Mouse (Mus musculus) heart, adult 2 months (tissue): ENCODE data around the gene Gm30191. TPM values are rescaled to one million over a fixed set of nuclear protein-coding genes. Genes with fewer than 3 reads are reported as not detected.

Source experiments
- DNase-seq, 2 experiments: peaks; one replicate each; pipeline ENCODE4 v3.0.0; 2021
- H3K27ac ChIP-seq: fragments of 200-600 bp; 2 replicates; pipeline ENCODE4 v1.8.1; 2022
- H3K27me3 ChIP-seq: fragments of 200-500 bp; 2 replicates; pipeline ENCODE4 v1.6.1; 2012; ENCODE audit warnings: mild to moderate bottlenecking, low read length, inconsistent platforms, mixed read lengths; ENCODE audit not compliant: control insufficient read depth, insufficient read depth
- H3K36me3 ChIP-seq: fragments of 200-500 bp; 2 replicates; pipeline ENCODE4 v1.6.1; 2012; ENCODE audit warnings: low read length, inconsistent platforms; ENCODE audit not compliant: control insufficient read depth, insufficient read depth
- H3K4me1 ChIP-seq: fragments of 200-500 bp; 2 replicates; pipeline ENCODE4 v1.6.1; 2011; ENCODE audit warnings: low read length; ENCODE audit not compliant: control insufficient read depth, insufficient read depth
- H3K4me3 ChIP-seq: fragments of 200-600 bp; 2 replicates; pipeline ENCODE4 v1.8.1; 2022
- H3K79me2 ChIP-seq: fragments of 200-500 bp; replicated peaks from 2 replicates; pipeline ENCODE4 v1.6.1; 2012; ENCODE audit warnings: mild to moderate bottlenecking, inconsistent platforms, low read length, moderate library complexity, mixed read lengths; ENCODE audit not compliant: control insufficient read depth, insufficient read depth
- H3K9ac ChIP-seq: fragments of 200-500 bp; 2 replicates; pipeline ENCODE4 v1.6.1; 2012; ENCODE audit warnings: low read depth, mild to moderate bottlenecking, control low read depth, inconsistent platforms, low read length, mixed read lengths
- CTCF ChIP-seq: fragments of 200-600 bp; IDR thresholded peaks from 2 replicates; pipeline ENCODE4 v1.8.1; 2022; ENCODE audit warnings: antibody characterized with exemption, mild to moderate bottlenecking, moderate library complexity
- EP300 ChIP-seq: fragments of 200-500 bp; IDR thresholded peaks from 2 replicates; pipeline ENCODE4 v1.6.1; 2011; ENCODE audit warnings: low read depth, low read length, control low read depth; ENCODE audit not compliant: insufficient read depth
- POLR2A ChIP-seq: fragments of 200-500 bp; IDR thresholded peaks from 2 replicates; pipeline ENCODE4 v1.6.1; 2011; ENCODE audit warnings: mild to moderate bottlenecking, low read depth, low read length, control low read depth; ENCODE audit not compliant: insufficient read depth
- WGBS: fragments of 180-500 bp; shearing (Covaris S2); methylation state at CpG from one replicate; pipeline ENCODE4 v1.1.7; 2018; 5-methylcytosine and 5-hydroxymethylcytosine counted together
- intact Hi-C: fragments of 180-260 bp; cut with DNase I; formaldehyde crosslinking; loops from one replicate; pipeline ENCODE4 v1.15.1; 2025
- polyA plus RNA-seq: library from polyadenylated mRNA; depleted of rRNA; stranded (reverse); fragments of >200 nt; gene quantifications from 2 replicates; pipeline ENCODE4 v1.2.3, GENCODE M21; 2012
- total RNA-seq, 2 experiments: library from RNA; stranded (reverse); gene quantifications; 2 replicates each; pipeline ENCODE4 v1.2.3; 2021

Gm30191 gene
- total and polyA plus RNA-seq, 3 experiments = not detected

DNA sequence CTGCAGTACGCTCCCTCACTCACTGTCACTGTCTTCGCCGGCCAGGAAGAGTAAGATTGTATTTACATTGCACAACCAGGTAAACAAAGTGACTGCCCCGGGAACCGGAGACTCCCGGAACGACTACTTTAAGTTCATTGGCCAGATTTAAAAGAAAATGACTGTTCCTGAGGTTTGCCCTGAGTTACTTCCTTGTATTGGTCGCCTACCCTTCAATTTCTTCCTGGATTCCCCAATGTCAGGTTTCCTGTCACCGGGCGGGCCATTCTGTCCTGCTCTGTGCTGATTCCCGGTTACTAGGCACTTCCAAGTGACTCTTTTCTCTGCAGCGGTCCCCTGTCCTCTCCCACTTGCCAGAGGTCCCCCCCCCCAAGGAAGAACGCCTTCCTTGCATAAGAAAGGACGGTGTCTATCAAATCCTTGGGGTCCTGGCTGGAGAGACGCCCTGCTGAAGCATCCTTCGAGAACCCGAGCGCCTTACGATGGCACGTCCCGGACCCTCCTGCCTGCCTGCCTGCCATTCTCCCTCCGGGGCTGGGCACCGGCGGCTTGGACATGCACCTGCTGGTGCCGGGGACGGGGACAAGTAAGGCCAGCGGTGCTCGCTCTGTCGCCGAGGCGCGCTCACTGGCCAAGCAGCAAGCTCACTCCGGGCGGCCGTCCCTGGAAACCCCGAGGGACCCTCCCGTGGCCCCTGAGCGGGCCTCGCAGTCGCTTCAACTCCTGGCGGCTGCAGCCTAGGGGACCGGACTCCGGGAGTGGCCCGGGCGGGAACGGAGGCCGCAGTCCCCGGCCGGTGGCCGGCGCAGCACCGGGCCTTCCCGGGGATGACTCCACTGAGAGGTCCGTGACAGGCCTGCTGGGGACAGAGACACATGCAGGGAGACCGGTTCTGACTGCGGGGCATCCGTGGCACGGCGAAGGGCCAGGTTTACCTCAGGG is 39.8 kb downstream of the Gm30191 start:
- peaks cover 3% of the 10 kb centered on the region for H3K4me1 ChIP-seq
- H3K36me3 ChIP-seq = no peaks in the 10 kb centered on the region
- H3K4me3 ChIP-seq = peak overlapping the region; percentile 94
- DNase-seq = no peak
- TF ChIP-seq CTCF = no peak
- no peak for TF ChIP-seq EP300
- no peak for TF ChIP-seq POLR2A
- 2% methylated on average over 59 of the region's 59 CpGs for WGBS
- no peaks in the 10 kb centered on the region for H3K79me2 ChIP-seq
- H3K27me3 ChIP-seq = no peaks in the 10 kb centered on the region
- intact Hi-C loops = loop anchor here (1.0 to 10.0 kb wide), 4 partner anchors 18 to 638 kb away; partner anchors contain the start of genes Cep85 and Rsrp1
- H3K9ac ChIP-seq = peak overlapping the region; percentile 94
- peak overlapping the region; percentile 85 for H3K27ac ChIP-seq

DNA sequence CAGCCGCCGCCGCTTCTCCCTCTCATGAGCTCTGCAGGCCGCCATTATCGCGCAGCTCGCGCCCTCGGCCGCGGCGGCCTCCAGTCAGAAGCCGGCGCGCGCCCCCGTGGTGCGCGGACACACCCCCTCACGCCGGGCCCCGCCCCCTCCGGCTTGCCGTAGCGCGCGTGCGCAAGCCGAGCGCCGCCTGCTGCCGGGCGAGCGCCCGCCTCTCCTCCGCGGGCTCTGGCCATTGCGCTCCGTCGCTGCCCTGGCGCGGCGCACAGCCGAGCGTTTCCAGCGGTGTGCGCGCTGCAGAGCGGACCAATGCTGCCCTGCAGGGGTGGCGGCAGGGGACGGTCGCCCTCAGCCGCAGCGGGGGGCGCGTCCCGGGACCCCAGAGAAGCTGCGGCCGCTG is 40.4 kb downstream of the Gm30191 start:
- peak; percentile 64 for TF ChIP-seq CTCF
- TF ChIP-seq EP300 = 0 out of 2 replicates have a peak, but pooled peaks have one; percentile 51
- TF ChIP-seq POLR2A = peak; percentile 76
- Histone ChIP-seq H3K4me3 (peak overlapping the region; percentile 94), H3K79me2 (no peaks in the 10 kb centered on the region), H3K36me3 (no peaks in the 10 kb centered on the region), H3K9ac (peak overlapping the region; percentile 94), H3K27ac (peak overlapping the region; percentile 94), H3K4me1 (peaks cover 4% of the 10 kb centered on the region), H3K27me3 (no peaks in the 10 kb centered on the region)
- intact Hi-C loops = loop anchor here (1.0 to 10.0 kb wide), 4 partner anchors 18 to 638 kb away; partner anchors contain the start of genes Cep85 and Rsrp1
- under 1% methylated on average over 59 of the region's 59 CpGs for WGBS
- DNase-seq = peak; percentile 97 to 100

- peak within 1 kb of the TSS; percentile 94 for H3K4me3 ChIP-seq
- H3K79me2 ChIP-seq = no peaks in the 10 kb centered on the region
- H3K27me3 ChIP-seq = no peaks in the 10 kb centered on the region
- WGBS = under 1% methylated on average over 43 of the region's 43 CpGs
- no peak for TF ChIP-seq POLR2A
- no peak for TF ChIP-seq EP300
- TF ChIP-seq CTCF = no peak
- no peaks in the 10 kb centered on the region for H3K36me3 ChIP-seq
- peak in 1 of 2 experiments; percentile 83 for DNase-seq
- peaks cover 4% of the 10 kb centered on the region for H3K4me1 ChIP-seq
- intact Hi-C loops = loop anchor here (1.0 to 10.0 kb wide), 4 partner anchors 19 to 637 kb away; partner anchors contain the start of genes Cep85 and Rsrp1
- peak within 1 kb of the TSS; percentile 94 for H3K27ac ChIP-seq
- peak within 1 kb of the TSS; percentile 94 for H3K9ac ChIP-seq
Measured at GRCm38 (mm10) chr4:134287575-134288025, 40.9 kb downstream of the Gm30191 start, which contains the start of gene Pdik1l. Pdik1l (minus strand) TSS chr4:134287895.

DNA sequence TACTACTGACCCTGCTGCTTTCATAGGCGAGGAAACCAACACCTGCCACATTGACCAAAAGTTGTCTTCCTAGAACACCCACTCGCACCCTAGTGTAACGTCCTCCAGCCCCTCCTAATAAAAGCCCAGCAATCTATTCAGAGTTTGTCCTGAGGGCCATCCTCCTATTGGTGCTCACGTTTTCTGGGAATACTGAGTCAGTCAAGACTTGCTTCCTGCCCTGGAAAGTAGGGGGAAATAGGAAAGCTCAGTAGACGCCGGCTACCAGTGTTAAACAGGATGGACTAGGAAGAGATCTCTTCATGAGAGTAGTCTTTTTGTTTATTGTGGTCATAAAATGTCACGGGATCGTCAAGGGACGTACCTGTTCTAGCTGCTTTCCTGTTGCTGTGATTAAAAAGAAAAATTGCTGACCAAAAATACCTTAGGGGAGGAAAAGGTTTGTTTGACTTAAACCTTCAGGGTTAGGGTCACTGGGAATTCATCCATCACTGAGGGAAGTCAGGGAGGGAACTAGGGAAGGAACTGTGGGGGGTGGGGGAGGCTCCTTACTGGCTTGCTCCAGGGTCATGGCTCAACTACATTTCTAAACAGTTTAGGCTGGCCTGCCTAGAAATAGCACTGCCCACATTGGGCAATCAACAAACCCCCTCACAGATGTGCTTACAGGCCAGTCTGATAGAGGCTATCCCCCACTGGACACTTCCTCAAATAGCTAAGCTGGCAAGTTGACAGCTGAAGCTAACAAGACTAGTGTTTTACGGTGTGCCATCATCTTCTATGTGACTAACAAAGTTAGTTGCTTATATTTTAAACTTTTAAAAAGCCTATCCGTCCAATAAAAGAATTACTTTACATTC is 41.9 kb downstream of the Gm30191 start:
- H3K36me3 ChIP-seq = no peaks in the 10 kb centered on the region
- no peak for DNase-seq
- no peak for TF ChIP-seq EP300
- no peak for TF ChIP-seq CTCF
- no peak for TF ChIP-seq POLR2A
- intact Hi-C loops = loop anchor here (10.0 kb wide), 1 partner anchor 636 kb away; the partner anchor contains the start of gene Rsrp1
- no peaks in the 10 kb centered on the region for H3K27me3 ChIP-seq
- WGBS = 34% methylated on average over 11 of the region's 11 CpGs
- peak overlapping the region; percentile 35 for H3K9ac ChIP-seq
- H3K79me2 ChIP-seq = no peaks in the 10 kb centered on the region
- peak overlapping the region; percentile 94 for H3K27ac ChIP-seq
- H3K4me1 ChIP-seq = peaks cover 4% of the 10 kb centered on the region
- H3K4me3 ChIP-seq = no peak overlapping the region; the same call in 1 of the 2 replicates

- Histone ChIP-seq H3K27ac (no peak overlapping the region; the same call in 1 of the 2 replicates), H3K27me3 (no peaks in the 10 kb centered on the region), H3K36me3 (no peaks in the 10 kb centered on the region), H3K4me3 (no peak overlapping the region), H3K4me1 (peaks cover 3% of the 10 kb centered on the region), H3K9ac (no peak overlapping the region), H3K79me2 (no peaks in the 10 kb centered on the region)
- DNase-seq = peak; percentile 67 to 83
- intact Hi-C loops = loop anchor here (1.0 to 2.0 kb wide), 2 partner anchors 43 to 65 kb away; no protein-coding TSS in a partner anchor
- 18% methylated on average over 7 of the region's 7 CpGs for WGBS
- TF ChIP-seq EP300 (peak; percentile 92), CTCF (peak; percentile 93), POLR2A (0 out of 2 replicates have a peak, but pooled peaks have one; percentile 17)
Measured at GRCm38 (mm10) chr4:134292067-134292466, 45.3 kb downstream of the Gm30191 start.
